Mouse (Mus musculus): ENCODE results near the gene Naa38. TPM values are rescaled to one million over a fixed set of nuclear protein-coding genes. Genes with fewer than 3 reads are reported as not detected.
"Not testable (repeated sequence)": the region's sequence is repeated elsewhere in the genome, so short reads cannot be mapped to it uniquely, and the experiment has no call there.

Naa38 gene
- polyA plus RNA-seq, 1 experiment: 43.9 TPM

DNA sequence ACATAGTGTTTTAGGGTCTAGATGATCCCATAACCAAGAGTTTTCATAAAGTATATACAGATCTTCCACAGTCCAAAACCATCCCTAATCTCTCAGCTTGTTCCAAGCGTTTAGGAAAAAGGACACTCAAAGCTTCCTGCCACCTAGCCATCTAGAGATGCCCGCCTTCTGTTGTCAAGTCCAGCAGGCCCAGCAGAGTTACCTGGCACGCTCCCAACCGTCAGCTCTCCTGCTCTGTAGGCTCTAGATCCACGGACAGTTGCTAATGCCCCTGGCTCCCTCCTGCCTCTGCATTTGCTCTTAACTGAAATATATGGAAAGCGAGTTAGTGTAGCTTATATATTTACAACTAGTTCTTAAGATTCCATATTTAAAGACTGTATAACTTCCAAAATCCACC is 13.9 kb upstream of the Naa38 start:
- no peak overlapping the region for H3K27ac ChIP-seq (ENCODE audit: control insufficient read depth, insufficient read depth, low read depth, low read length, poor library complexity)
- no peak overlapping the region for H3K4me3 ChIP-seq (replicated peaks; ENCODE audit: control insufficient read depth, low read depth, low read length)
- 82% methylated on average over 6 of the region's 6 CpGs for WGBS
- peaks cover 2% of the 10 kb centered on the region; the same call in 1 of the 2 replicates for H3K4me1 ChIP-seq (ENCODE audit: control insufficient read depth, insufficient read depth, low read length)
- no peak for TF ChIP-seq CTCF (IDR thresholded peaks at IDR 0.05; ENCODE audit: control insufficient read depth, insufficient read depth, low read length)
- TF ChIP-seq POLR2A (IDR thresholded peaks at IDR 0.05; ENCODE audit: borderline replicate concordance, control insufficient read depth, low read depth, low read length): no peak

DNA sequence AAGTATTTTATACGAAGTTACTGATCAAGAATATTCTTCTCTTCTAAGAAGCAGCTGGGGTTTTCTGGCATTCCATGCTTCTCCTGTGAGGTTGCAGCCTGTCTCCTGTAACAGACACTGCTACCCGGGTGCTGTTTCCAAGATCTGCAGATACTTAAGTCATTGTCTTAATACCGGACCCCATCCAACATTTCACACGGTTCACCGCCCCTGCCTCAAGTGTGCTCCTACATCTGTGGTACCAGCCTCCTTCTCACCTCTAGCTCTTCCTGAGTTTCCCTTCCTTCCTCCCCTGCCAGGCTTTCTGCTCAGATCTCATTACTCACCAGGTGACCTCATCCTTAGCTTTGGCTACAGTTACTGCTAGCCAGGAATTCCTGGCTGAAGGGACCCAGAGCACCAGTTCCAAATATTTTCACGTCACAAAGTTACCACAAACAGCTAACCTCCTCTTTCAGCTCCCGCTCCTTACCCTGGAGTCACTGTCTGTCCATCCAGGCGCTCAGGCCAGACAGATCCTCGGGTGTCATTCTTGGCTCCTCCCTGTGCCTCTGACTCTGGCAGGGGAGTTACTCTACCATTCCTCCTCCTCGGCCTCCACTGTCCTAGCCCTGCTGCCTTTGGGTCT is 12.7 kb upstream of the Naa38 start:
- Histone ChIP-seq H3K4me3 (replicated peaks; ENCODE audit: control insufficient read depth, low read depth, low read length) (no peak overlapping the region), H3K27ac (ENCODE audit: control insufficient read depth, insufficient read depth, low read depth, low read length, poor library complexity) (no peak overlapping the region), H3K4me1 (ENCODE audit: control insufficient read depth, insufficient read depth, low read length) (peaks cover 2% of the 10 kb centered on the region; the same call in 1 of the 2 replicates)
- TF ChIP-seq POLR2A (IDR thresholded peaks at IDR 0.05; ENCODE audit: borderline replicate concordance, control insufficient read depth, low read depth, low read length): no peak
- no peak for TF ChIP-seq CTCF (IDR thresholded peaks at IDR 0.05; ENCODE audit: control insufficient read depth, insufficient read depth, low read length)
- WGBS: 81% methylated on average over 10 of the region's 10 CpGs

DNA sequence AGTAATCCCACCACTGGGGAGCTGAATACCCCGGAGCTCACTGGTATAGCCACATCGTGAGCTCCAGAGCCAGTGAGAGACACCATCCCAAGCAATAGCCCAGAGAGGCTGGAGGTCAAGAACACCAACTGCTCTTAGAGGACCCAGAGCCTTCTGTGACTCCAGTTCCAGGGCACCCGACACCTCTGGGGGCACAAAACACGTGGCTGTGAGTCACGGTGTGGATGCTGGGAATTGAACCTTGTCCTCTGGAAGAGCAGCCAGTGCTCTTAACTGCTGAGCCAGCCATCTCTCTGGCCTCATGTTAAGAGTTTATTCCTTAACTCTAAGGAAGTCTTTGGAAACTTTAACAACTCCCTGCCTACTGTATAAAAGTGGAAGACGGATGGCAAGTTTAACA is 10.3 kb upstream of the Naa38 start:
- 87% methylated on average over 6 of the region's 6 CpGs for WGBS
- no peak overlapping the region for H3K4me3 ChIP-seq (replicated peaks; ENCODE audit: control insufficient read depth, low read depth, low read length)

DNA sequence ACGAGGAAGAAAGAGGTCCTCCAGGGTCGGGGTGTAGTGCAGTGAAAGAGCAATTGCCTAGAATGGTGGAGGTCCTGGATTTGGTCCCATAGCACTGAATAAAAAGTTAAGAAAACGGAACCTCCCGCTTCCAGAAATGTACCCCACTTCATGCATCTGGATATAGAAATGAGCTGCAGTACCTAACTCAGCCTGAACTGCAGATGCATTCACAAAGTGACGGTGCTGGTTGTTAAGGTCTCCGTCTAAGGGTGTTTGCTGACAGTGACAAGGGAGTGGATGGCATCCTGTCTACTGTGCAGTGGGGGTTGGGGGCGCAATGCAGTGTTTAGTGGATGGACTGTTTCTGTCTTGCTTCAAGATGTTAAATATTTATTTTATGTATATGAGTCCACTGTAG is 8.5 kb upstream of the Naa38 start:
- Histone ChIP-seq H3K27ac (ENCODE audit: control insufficient read depth, insufficient read depth, low read depth, low read length, poor library complexity) (no peak overlapping the region), H3K4me3 (replicated peaks; ENCODE audit: control insufficient read depth, low read depth, low read length) (no peak overlapping the region), H3K4me1 (ENCODE audit: control insufficient read depth, insufficient read depth, low read length) (no peaks in the 10 kb centered on the region)
- TF ChIP-seq POLR2A (IDR thresholded peaks at IDR 0.05; ENCODE audit: borderline replicate concordance, control insufficient read depth, low read depth, low read length) (no peak), CTCF (IDR thresholded peaks at IDR 0.05; ENCODE audit: control insufficient read depth, insufficient read depth, low read length) (no peak)
- 78% methylated on average over 7 of the region's 7 CpGs for WGBS

More for the DNA sequence above, 10.3 kb upstream of the Naa38 start:
- no peak overlapping the region for H3K27ac ChIP-seq (ENCODE audit: control insufficient read depth, insufficient read depth, low read depth, low read length, poor library complexity)
- no peaks in the 10 kb centered on the region for H3K4me1 ChIP-seq (ENCODE audit: control insufficient read depth, insufficient read depth, low read length)
- no peak for TF ChIP-seq CTCF (IDR thresholded peaks at IDR 0.05; ENCODE audit: control insufficient read depth, insufficient read depth, low read length)
- no peak for TF ChIP-seq POLR2A (IDR thresholded peaks at IDR 0.05; ENCODE audit: borderline replicate concordance, control insufficient read depth, low read depth, low read length)

DNA sequence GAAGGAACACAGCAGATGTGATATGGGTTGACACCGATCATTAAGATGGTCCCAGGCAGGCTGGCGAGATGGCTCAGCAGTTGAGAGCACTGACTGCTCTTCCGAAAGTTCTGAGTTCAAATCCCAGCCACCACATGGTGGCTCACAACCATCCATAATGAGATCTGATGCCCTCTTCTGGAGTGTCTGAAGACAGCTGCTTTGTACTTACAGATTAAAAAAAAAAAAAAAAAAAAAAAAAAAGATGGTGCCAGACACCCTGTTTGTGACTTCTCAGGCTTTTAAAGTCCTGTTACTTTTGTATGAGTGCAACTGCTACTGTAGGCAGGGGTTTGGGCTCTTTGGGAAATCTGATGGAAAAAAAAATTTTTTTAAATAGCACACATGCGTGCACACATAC is 6.6 kb upstream of the Naa38 start:
- 85% methylated on average over 4 of the region's 4 CpGs for WGBS
- H3K4me1 ChIP-seq (ENCODE audit: control insufficient read depth, insufficient read depth, low read length): no peaks in the 10 kb centered on the region
- no peak overlapping the region for H3K4me3 ChIP-seq (replicated peaks; ENCODE audit: control insufficient read depth, low read depth, low read length)
- H3K27ac ChIP-seq (ENCODE audit: control insufficient read depth, insufficient read depth, low read depth, low read length, poor library complexity): no peak overlapping the region
- TF ChIP-seq POLR2A (IDR thresholded peaks at IDR 0.05; ENCODE audit: borderline replicate concordance, control insufficient read depth, low read depth, low read length): no peak

DNA sequence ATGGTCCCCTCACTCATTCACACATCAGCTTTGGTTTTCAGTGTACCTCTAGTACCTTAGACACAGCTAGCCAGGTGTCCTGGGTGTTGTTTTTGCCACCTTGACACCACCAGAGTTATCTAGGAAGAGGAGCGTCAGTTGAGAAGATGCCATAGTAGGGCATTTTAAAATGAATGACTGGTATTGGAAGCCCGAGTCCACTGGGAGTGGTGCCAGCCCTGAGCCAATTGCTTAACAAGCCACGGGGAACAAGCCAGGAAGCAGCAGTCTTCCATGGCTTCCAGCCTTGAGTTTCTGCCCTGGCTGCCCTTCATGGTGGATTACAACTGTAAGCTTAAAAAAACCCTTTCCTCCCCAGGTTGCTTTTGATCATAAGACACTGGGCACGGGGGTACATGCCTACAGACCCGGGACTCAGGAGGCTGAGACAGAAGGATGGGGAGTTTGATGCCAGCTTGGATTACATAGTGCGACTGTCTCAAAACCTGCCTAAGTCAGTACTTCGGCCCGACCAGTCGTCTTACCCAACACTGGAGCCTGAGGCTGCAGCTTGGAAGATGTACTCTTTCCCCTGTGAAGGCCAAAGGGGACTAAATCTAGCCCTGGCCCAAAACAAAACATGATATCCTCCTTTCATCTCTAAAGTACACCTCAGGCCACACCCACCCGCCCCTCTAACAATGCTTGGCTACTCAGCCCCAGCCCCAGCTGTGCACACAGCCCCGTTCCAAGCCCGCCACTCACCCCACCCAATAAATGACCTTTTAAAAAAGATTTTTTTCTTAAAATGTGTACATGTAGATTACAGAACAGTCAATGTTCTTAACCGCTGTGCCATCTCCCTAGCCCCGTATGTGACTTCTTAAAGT is 5.5 kb upstream of the Naa38 start:
- no peak overlapping the region for H3K4me3 ChIP-seq (replicated peaks; ENCODE audit: control insufficient read depth, low read depth, low read length)
- TF ChIP-seq POLR2A (IDR thresholded peaks at IDR 0.05; ENCODE audit: borderline replicate concordance, control insufficient read depth, low read depth, low read length) (no peak), CTCF (IDR thresholded peaks at IDR 0.05; ENCODE audit: control insufficient read depth, insufficient read depth, low read length) (no peak)
- WGBS: 63% methylated on average over 14 of the region's 14 CpGs
- H3K27ac ChIP-seq (ENCODE audit: control insufficient read depth, insufficient read depth, low read depth, low read length, poor library complexity): no peak overlapping the region
- no peaks in the 10 kb centered on the region for H3K4me1 ChIP-seq (ENCODE audit: control insufficient read depth, insufficient read depth, low read length)

DNA sequence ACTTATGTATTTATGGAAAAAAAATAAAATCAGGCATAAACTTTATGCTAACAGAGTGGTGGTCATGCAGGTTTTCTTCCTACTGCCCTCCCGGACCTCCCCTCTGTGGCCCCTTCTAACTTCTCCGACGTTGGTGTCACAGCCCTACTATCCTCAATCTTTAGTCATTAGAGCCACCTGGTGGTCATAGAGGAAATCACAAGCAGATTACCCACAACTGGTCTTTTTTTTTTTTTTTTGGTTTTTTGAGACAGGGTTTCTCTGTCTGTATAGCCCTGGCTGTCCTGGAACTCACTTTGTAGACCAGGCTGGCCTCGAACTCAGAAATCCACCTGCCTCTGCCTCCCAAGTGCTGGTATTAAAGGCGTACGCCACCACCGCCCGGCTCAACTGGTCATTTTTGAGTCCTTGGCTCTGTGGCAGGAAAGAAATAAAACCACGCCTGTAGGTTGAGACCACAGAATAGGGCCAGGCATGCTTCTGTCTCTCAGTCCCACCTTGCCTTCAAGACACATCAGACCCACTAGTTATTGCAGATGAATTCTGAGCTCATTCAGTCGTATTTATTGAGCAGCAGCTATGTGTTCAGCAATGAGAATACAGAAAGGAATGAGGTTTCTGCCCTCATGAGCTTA is 4.8 kb upstream of the Naa38 start:
- Histone ChIP-seq H3K4me3 (replicated peaks; ENCODE audit: control insufficient read depth, low read depth, low read length) (no peak overlapping the region), H3K27ac (ENCODE audit: control insufficient read depth, insufficient read depth, low read depth, low read length, poor library complexity) (no peak overlapping the region), H3K4me1 (ENCODE audit: control insufficient read depth, insufficient read depth, low read length) (no peaks in the 10 kb centered on the region)
- TF ChIP-seq CTCF (IDR thresholded peaks at IDR 0.05; ENCODE audit: control insufficient read depth, insufficient read depth, low read length) (peak; percentile 37; the same call in 1 of the 2 replicates), POLR2A (IDR thresholded peaks at IDR 0.05; ENCODE audit: borderline replicate concordance, control insufficient read depth, low read depth, low read length) (no peak)
- WGBS: 38% methylated on average over 10 of the region's 10 CpGs

DNA sequence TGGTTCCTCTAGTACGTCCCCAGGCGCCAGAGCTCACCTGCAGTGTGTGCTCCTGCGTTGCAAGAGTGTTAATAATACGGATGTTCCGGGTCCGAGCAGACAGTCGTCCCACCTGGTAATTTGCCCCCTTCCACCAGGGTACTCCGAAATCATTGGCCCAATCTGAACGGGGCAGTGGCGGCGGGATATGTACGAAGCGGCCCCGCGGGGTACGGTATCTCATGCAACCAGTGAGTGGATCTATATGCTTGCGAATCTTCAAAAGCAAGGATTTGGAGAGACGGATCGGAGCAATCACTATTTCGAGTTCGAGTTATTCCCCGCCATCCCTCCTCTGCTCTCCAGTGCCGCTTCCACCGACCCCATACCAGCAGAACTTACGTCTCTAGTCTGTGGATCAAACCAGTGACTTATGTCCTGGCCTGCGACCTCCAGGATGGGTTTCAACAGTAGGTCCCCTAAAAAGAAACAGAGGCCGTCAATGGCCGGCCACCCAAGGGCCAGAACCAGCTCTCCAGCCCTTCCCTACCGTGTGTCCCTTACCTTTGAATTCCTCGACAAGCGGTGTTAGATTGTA is 608 bp upstream of the Naa38 start:
- Histone ChIP-seq H3K4me3 (replicated peaks; ENCODE audit: control insufficient read depth, low read depth, low read length) (peak overlapping the region; percentile 78), H3K27ac (ENCODE audit: control insufficient read depth, insufficient read depth, low read depth, low read length, poor library complexity) (peak overlapping the region; percentile 61)
- WGBS: under 1% methylated on average over 31 of the region's 31 CpGs
- H3K4me1 ChIP-seq (ENCODE audit: control insufficient read depth, insufficient read depth, low read length): not testable (repeated sequence)
